Mouse (Mus musculus): ENCODE results near the gene Jkamp.
"Not testable (repeated sequence)": the region's sequence is repeated elsewhere in the genome, so short reads cannot be mapped to it uniquely, and the experiment has no call there.

Gene Jkamp

GRCm38 (mm10) chr12:72085329-72086165, at the start of gene Jkamp, which contains the start of gene L3hypdh:
Gene Jkamp (plus strand): TSS chr12:72085589.
Gene L3hypdh (minus strand): TSS chr12:72085439.
- DNase-seq (ENCODE audit: low read depth in 1 of 2, low spot score in 2 of 2) = peak; percentile 98 to 99

- DNase-seq (ENCODE audit: low read depth in 1 of 2, low spot score in 2 of 2) = no peak
Measured at GRCm38 (mm10) chr12:72036097-72036661, 49.2 kb upstream of the Jkamp start.

GRCm38 (mm10) chr12:72037049-72037448, 48.3 kb upstream of the Jkamp start:
- no peak for DNase-seq (ENCODE audit: low read depth in 1 of 2, low spot score in 2 of 2)

- no peak for DNase-seq (ENCODE audit: low read depth in 1 of 2, low spot score in 2 of 2)
Measured at GRCm38 (mm10) chr12:72038866-72039265, 46.5 kb upstream of the Jkamp start.

DNA sequence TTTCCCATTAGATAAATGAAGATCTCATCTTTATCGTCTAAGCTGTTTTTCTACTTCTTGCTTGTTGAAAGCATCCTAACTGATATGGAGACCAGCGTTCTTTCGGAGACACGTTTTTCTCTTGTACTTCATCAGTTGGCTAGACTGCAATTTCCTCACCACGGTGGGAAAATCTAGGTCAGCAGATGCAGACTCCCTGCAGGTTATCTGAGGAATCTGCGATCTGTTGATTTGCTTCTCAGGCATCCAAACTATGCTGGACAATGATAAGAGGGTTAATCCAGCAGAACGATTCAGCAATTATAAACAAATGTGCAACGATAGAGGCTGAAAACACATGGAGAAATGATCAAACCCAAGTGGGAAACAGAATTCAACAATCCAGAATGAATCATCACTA, 45.9 kb upstream of the Jkamp start:
- DNase-seq (ENCODE audit: low read depth in 1 of 2, low spot score in 2 of 2) = no peak

DNA sequence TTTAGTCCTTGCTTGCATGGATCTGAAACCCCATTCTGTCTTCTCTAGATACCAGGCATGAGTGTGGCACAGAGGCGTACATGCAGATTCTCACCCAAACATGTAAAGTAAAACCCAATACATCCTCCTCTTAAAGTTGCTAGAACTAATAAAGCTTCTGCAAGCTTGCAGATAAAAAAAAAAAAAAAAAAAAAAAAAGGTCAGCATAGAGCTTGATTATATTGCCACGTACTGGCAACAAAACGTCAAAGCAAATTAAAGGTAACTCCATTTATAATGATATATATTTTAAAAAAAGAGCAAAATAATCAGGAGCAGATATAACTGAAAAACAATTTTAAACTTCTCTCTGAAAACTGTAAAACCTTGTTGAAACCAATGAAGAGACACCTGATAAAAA, 44.2 kb upstream of the Jkamp start:
- no peak for DNase-seq (ENCODE audit: low read depth in 1 of 2, low spot score in 2 of 2)

- no peak for DNase-seq (ENCODE audit: low read depth in 1 of 2, low spot score in 2 of 2)
Measured at GRCm38 (mm10) chr12:72047513-72047912, 37.9 kb upstream of the Jkamp start.

DNA sequence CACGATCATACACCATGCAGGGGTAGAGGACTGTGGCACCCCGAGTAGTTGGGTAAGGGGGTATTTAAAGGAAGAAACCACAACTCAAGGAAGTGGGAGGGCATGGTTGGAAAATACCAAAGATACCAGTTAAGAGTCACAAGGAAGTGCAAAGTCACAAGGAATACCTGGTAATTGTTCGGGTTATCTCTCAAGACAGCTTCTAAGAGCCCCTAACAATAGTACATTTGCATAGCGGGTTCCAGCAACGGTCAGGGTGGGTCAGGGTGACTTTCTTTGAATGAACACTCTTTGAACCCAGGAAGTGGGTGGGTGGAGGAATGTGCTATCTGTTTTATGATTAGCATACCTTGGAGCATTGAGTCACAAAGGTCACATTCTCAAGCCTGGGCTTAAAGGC, 35.2 kb upstream of the Jkamp start:
- not testable (repeated sequence) for DNase-seq (ENCODE audit: low read depth in 1 of 2, low spot score in 2 of 2)

DNA sequence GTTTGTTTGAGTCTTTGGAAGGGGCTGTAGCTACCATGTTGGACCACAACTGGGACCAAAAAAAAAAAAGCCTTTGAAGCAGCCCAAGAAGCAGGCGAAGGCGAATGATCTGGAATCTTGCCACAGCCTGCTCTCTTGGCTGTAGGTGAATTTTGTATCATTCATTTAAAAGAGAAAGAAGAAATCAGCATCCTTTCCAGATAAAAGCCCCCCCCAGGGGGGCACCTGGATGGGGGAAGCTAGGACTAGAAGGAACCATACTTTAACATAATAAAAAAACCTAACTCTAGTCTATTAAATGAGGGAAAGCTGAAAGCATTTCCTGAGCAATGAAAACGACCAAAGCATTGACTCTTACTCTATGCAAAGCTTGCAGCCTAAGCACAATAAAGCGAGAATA, 34.6 kb upstream of the Jkamp start:
- DNase-seq (ENCODE audit: low read depth in 1 of 2, low spot score in 2 of 2) = no peak

- DNase-seq (ENCODE audit: low read depth in 1 of 2, low spot score in 2 of 2) = no peak
Measured at GRCm38 (mm10) chr12:72052571-72052970, 32.8 kb upstream of the Jkamp start.

GRCm38 (mm10) chr12:72053303-72053702, 32.1 kb upstream of the Jkamp start:
- DNase-seq (ENCODE audit: low read depth in 1 of 2, low spot score in 2 of 2) = no peak

DNA sequence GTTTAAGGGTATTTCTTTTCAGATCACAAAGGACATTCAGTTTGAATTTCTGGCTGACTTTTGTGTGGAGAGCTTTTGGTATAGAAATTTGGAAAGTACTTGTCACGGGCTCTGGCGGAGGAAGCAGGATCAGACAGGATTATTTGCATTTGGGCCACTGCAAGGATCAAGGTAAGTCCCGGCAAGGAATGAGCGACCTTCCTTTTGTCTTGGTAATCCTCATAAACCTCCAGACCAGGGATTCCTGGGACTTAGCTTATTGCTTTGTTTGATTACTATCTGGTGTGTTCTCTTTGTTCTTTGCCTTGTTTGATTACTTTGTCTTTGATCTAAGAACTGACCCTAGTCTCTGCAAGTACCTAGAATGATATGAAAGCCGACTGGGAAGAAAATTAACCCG, 31.5 kb upstream of the Jkamp start:
- no peak for DNase-seq (ENCODE audit: low read depth in 1 of 2, low spot score in 2 of 2)

DNA sequence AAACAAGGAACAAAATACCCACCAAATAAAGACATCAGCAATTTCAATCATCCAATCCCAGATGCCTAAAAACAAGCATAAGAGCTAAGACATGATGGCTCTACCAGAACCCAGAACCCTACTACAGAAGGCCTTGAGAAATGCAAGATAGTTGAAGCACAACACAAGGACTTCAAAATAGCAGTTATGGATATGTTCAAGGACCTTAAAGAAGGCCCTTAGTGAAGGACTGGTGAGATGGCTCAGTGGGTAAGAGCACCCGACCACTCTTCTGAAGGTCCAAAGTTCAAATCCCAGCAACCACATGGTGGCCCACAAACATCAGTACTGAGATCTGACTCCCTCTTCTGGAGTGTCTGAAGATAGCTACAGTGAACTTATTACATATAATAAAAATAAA, 27.6 kb upstream of the Jkamp start:
- no peak for DNase-seq (ENCODE audit: low read depth in 1 of 2, low spot score in 2 of 2)

- DNase-seq (ENCODE audit: low read depth in 1 of 2, low spot score in 2 of 2) = no peak
Measured at GRCm38 (mm10) chr12:72069626-72070326, 15.6 kb upstream of the Jkamp start.

- peak; percentile 40 to 74 for DNase-seq (ENCODE audit: low read depth in 1 of 2, low spot score in 2 of 2)
Measured at GRCm38 (mm10) chr12:72070327-72071269, 14.8 kb upstream of the Jkamp start, which contains the start of gene Gpr135. Gene Gpr135 (minus strand): TSS chr12:72071125.

GRCm38 (mm10) chr12:72078248-72078647, 7.1 kb upstream of the Jkamp start:
- DNase-seq (ENCODE audit: low read depth in 1 of 2, low spot score in 2 of 2) = no peak

DNA sequence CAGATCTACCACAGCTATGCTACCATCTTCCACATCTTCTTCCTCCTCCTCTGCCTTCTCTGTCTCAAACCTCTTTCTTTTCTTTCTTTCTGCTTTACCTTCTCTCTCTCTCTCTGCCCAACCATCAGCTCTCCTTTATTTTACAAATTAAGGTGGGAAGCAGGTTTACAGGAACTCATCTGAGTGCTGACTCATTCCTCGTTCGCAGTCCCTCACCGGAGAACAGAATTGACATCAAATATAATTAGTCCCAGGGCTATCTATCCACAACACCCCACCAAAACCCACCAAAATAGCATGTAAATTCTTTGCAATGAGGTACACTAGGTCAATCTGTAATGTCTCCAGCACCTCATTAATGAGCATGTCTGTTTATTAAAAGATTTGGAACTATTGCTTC, 3.4 kb upstream of the Jkamp start:
- no peak for DNase-seq (ENCODE audit: low read depth in 1 of 2, low spot score in 2 of 2)

DNA sequence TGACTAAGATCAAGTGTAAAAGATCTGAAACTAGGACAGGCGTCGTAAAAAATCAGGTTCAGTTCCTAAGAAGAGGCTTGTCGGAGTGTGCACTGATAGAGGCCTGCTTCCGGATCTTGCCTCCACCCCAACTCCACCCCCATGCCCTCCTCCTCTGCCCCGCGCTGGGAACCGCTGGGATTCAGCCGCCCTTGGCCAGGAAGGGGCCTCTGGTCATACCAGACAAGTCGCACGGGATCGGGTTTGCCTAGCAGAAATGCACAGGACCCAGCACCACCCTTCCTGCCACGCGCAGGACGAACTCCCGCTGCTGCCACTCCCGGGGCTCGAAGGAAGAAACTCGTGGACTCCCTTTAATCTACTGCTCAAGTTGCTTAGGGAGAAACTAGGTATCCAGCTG, 3.0 kb upstream of the Jkamp start:
- no peak for DNase-seq (ENCODE audit: low read depth in 1 of 2, low spot score in 2 of 2)

DNA sequence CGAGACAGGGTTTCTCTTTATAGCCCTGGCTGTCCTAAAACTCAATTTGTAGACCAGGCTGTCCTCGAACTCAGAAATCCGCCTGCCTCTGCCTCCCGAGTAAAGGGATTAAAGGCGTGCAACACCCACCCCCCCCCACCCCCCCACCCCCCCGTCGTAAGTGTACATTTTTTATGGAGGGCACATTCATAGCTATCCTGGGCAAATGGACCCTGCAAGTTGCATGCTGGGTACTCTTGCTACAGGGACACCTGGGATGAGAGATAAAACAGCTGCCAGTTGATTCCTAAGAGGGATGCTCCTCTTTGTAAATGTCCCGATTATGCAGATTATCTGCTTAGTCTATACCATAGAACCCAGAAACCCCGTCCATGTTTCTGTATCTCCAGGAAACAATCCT, 2.1 kb upstream of the Jkamp start:
- no peak for DNase-seq (ENCODE audit: low read depth in 1 of 2, low spot score in 2 of 2)

DNA sequence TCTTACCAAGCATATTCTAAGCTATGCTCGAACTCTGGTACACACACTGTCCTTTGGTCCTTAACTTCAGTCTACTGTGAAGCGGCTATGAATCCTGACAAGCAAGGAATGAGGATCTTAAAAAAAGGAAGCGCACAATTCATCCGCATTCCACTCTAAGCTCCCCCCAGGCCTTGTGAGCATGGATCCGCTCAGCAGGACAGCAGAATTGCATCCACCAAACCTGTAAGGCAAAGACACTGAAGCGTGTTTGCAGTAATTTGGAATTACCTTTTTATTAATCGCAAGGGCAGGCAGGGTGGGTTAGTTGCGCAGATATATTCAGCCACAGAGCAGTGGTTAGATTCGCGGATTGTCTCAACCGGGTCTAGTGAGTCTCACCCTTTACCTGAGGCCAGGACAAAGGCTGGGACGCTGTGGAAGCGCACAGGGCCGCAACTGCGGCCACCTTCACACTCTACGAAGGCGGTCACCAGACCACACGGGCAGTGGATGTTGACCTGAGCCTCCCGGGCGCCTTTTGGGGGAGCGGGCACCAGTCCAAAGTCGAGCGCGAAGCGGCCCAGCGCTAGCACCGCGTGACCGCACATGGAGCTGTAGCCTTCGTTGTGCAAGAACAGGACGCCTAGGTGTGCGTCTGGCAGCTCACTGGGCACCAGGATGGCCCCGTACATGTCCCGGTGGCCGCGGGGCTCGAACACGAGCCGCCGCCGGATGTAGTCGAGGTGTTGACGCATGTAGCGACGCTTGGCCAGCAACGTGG, 947 bp upstream of the Jkamp start:
- DNase-seq (ENCODE audit: low read depth in 1 of 2, low spot score in 2 of 2) = no peak
